Mouse (Mus musculus) adrenal gland, adult 8-10 months (tissue): Measurements from ENCODE around the gene B430306N03Rik. TPM values are rescaled to one million over a fixed set of nuclear protein-coding genes. Genes with fewer than 3 reads are reported as not detected.
"Not testable (repeated sequence)": the region's sequence is repeated elsewhere in the genome, so short reads cannot be mapped to it uniquely, and the experiment has no call there.

ENCODE experiments used
- DNase-seq: peaks from one replicate; pipeline ENCODE4 v3.0.0; 2022
- total RNA-seq, 4 experiments: library from RNA; stranded (reverse); gene quantifications; 2 replicates each; pipeline ENCODE4 v1.2.4; 2022

The B430306N03Rik gene
- total RNA-seq, result under 1 TPM; 0.35 to 0.65 (median 0.54) TPM

DNA sequence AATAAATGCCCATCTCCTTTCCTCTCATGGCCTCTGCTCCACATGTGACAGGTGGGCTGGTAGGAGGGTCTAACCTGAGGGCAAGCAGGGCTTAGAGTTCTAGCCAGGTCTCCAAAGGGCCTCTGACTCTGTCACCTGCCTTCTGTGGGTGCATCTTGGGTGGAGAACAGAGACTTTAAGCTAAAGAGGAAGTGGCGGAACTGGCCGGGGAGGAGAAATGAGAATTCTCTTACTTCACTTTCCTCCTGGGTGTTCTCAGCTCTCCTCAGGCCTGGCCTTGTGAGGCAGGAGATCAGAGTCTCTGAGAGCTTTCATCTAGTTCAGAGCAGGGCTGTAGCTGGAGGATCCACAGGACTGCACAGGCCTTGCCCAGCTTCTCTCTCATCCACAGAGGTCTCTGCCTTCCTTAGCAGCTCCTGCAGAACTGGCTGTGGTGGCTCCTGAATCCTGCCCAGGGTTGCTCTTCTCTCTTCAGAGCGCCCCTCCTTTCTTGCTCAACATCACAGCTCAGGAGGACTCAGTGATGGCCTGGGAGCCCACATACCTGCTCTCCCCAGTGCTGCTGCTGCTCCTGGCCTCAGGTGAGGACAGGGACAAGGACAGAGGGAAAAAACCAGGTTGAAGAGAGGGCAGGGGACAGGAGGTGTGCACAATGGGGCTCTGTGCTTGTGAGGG lies at the start of gene B430306N03Rik:
Gene B430306N03Rik (plus strand): TSS at position 237 of the 675 bp plus-strand sequence.
- not testable (repeated sequence) for DNase-seq

DNA sequence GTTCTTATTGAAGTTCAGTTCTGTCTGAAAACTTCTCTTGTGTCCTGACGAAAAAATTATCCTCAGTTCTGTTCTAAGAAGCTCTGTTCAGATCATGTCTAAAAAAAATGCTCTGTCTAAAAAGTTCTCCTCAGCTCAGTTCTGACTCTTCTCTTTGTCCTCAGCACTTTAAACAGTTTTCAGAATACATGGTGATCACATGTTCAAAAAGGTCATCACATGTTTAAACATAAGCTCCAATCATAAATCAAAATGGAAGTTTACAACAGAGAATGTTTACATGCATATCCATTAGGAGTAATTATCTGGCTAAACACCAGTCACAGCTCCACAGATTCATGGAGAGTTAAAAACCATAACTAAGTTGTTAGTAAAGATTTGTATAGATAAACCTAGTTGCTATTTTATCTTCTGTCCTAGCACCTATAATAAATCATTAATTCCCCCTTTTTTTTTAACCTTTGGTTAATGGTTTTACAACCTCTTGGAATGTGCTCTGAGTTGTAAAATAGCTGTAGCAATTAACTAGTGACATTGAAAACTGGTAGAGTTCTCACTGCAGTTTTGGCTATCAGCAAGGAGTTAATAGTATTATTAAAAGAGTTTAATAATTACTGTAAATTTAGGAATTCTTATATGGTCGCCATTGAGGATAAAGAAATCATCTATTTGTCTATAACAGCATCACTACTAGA lies 49.2 kb upstream of the B430306N03Rik start:
- DNase-seq, result no peak

DNA sequence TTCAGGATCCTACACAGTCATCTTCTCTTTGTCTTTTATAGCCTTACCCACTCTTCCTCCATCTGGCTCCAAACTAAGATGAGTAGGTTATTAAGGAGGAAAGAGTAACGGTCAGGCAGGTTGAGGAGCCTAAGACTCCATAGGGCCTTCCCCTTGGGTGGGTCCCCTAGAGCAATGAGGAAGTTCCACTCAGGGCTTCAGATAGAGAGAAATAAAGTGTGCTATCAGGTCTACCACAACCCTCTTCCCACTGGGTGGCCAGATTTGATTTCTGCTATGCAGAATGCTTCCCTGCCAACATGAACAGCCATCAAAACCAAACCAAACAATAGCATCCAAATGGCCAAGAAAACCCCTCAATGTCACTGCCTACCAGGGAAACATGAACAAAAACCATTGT lies 48.4 kb upstream of the B430306N03Rik start:
- DNase-seq, result no peak

DNA sequence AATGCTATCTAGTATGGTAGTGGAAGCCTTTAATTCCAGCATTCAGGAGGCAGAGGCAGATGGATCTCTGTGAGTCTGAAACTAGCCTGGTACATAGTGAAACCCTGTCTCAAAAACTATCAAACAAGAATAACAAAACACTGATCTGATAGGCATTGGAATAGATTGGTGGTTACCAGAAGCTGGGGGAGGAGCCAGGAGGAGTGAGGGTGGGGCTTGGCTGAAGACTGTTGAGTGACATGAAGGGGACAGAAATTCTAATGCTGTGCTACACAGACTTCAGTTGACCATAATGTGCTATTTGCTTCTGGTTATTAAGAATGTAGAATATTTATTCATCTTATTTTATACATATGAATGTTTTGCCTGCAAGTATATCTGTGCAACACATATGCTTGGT lies 47.7 kb upstream of the B430306N03Rik start:
- DNase-seq, result no peak

DNA sequence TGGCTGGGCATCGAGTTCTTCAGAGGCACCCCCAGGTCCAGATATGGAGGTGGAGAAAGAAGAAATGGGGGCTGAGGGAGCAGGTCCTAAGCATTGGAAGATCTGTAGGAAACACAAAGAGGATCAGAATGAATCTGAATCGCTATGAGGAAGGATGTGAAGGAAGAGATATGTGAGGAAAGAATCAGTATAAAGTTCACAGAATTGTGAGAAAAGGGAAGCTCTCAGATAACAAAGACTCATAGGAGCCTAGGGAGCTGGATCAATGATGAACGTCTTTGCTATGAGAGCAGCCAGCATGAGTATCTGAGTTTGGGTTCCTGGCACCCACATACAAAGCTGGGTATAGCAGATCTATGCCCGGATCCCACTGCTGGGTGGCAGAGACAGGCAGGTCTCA lies 46.1 kb upstream of the B430306N03Rik start:
- DNase-seq, result no peak

DNA sequence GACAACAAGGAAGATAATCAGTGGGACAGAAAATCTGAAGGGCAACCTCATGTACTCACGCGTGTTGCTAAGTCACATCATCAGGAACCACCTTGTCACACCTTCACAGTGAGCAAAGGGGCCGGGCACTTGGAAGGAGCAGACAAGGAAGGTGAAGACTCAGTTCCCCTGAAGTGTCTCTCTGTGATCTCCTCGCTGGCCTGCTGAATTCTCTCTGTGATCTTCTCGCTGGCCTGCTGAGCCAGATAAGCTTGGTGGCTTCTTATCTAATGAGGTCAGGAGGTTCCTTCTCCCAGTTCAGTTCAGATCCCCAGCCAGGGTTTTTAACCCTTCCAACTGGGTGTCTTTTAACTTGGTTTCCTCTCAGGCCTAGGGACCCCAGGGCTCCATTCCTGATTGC lies 43.8 kb upstream of the B430306N03Rik start:
- no peak for DNase-seq

DNA sequence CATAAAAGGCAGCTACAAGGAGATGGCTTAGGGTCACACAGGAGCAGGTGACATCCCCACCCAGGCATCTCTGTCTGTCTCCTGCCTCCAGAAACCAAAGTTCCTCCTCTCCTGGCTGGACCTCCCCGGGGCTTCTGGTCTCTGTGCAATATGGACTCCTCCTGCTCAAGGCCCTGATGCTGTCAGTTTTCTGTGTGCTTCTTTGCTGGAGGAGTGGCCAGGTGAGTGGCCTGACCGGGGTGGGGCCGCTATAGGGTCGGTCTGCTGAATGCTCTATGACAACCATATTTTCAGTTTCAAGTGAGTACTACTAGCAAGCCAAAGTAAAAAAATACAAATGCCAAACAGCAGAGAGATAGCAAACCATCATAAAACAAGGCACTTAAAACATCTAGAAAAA lies 43.3 kb upstream of the B430306N03Rik start:
- DNase-seq, result no peak

DNA sequence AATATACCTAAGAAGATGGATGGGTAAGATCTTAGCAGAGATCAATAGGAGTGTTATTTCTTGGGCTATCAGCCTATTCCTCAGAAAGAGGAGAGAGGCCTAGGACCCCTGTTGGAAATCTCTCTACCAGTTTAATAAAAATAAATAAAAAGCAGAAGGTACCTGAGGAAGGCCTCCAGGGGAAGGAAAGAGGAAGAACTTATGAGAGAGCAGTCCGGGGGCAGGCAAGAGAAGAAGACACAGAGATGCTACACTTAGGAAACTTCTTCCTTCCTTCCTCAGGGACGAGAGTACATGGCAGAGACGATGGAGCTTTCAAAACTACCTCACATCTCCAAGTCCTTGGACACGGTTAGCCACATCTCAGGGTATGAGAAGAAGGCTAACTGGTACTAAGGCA lies 41.8 kb upstream of the B430306N03Rik start:
- no peak for DNase-seq

DNA sequence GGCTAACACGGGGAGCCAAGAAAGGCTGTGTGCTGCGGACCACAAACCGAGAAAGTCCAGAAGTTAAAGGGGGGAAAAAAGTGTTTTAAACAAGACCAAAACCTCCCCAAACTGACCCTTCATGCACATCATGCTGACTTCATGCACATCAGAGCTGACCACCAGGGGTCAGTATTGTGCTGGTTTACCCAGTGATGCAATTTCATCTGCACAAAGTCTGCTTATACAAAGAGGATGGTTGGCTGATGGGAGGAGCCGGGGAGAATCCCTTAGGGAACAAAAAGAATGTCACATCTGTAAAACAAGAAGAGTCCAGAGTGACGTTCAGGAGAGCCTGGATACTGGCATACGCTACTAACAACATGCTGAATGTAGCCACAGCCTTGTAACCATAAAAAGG lies 41.1 kb upstream of the B430306N03Rik start:
- peak; percentile 30 for DNase-seq

DNA sequence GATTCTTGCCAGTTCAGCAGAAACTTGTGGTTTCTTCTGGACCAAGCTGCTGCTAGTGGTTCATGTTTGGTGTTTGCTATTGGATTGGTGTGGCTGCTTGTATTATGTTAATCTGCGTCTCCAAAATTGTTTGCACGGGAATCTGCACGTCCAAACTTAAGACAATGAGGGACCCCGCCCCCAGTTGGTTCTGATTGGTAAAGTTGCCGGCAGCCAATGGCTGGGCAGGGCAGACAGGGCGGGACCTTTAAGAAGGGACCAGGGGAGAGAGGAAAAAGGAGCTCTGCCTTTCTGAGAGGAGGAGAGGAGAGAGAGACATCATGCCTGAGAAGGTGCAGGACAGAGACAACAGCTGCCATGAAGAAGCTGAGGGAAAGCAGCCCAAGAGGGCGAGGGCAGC lies 40.2 kb upstream of the B430306N03Rik start:
- DNase-seq, result no peak

DNA sequence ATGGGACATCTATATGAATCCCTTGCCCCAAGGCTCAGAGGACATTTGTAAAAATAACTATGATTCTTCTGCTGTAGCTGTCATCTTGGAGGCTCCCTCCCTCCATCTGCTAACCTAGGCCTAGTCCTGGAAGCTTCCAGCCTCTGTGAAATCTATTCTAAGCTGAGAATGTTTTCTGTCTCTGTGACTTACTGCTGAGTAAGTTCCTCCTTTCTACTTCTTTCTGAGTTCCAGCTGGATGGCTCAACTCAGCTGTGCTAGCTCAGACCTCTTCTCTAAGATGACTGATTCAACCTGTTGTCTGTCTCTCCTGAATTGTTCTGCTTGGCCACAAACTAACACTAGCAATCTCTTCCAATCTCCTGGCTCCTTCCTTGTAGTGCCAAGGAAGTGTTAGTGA lies 37.6 kb upstream of the B430306N03Rik start:
- no peak for DNase-seq

DNA sequence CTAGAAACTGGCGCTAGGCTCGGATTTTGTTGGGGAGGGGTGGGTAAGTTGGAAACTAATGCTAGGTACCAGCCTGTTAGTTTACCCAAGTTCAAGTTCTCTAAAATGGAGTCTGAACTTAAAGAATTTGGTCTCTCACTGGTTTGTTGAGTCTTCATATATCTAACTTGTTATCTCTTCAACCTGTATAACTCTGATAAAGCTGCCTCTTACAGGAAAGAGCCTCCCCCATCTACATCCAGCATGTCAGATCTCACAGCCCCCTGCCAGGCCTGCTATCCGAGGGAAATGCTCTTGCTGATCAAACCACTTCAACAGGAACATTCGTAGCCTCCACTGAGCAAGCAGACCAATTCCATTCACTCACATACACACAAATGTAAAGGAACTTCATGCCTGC lies 36.9 kb upstream of the B430306N03Rik start:
- DNase-seq, result no peak

DNA sequence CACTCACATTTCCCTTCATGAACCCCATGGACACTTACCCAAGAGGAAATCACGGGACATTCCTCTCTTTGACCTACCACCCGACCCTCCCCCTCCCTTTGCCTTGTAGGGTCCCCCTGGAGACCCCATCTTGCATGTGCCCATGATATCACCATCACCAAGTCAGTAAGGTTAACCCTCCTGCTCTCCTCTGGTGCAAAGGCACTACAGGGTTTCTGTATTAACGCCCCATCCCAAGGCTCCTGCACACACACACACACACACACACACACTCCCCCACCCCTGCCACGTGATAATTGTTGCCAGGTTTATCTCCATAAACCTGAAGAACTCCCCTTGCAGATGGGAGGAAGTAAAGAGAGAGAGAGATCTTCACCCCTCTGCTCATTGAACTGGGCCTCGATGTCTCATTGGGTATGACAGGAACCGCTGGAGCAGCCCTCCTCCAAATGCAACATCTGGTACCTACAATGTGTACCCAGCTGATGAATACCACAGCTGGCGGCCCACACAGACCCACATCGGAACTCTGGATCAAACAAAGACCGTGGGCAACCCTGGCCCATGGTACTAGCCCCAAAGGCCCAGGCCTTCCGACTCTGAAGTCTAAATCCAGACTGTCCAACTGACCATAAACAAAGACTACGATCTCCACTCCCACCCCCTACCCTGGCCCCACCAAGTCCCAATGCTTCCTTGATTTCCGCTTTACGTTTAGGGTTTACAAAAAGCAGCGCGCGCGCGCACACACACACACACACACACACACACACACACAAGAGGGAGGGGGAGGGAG lies 34.8 kb upstream of the B430306N03Rik start:
- DNase-seq, result no peak

DNA sequence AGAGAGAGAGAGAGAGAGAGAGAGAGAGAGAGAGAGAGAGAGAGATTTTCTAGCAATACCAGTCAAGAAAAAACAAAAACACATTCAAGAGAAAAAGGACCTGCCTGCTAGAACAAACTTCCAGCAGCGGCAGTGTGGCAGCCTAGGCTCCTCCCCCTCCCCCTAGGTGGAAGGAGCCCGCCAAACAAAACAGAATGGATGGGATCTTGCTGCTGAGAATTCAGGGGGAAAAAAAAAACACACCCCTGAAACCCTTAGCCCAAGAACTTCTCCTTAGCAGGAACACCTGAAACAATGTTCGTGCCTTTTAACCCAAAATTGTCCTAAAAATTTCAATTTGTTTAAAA lies 34.2 kb upstream of the B430306N03Rik start:
- DNase-seq, result no peak

DNA sequence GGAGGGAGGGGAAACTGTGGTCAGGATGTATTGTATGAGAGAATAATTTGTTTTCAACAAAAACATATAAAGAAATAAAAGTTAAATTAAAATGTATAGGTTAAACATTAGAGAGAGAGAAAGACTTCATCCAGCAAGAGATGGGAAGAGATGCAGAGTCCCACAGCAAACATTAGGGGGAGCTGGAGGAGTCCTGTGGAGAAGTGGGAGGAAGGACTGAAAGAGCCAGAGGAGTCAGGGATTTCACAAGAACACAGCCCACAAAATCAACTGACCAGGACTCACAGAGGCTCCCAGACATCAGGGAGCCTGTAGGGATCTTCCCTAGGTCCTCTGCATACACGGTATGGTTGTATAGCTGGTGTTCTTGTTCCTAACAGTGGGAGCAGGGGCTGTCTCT lies 29.2 kb upstream of the B430306N03Rik start:
- DNase-seq, result no peak

DNA sequence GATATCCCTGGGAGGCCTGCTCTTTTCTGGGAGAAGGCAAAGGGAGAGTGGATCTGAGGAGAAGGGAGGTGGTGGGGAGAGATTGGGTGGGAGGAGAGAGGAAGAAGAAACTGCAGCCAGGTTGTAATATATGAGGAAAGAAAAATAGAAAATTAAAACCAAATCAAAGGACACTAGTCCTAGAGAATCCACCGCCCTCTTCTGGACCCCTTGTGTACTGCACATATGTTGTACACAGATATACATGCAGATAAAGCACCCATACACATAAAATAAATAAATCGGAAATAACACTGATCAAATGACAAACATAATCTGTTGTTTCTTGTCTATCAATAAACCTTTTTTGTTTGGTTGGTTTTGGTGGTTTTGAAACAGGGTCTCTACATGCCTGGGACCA lies 28.7 kb upstream of the B430306N03Rik start:
- no peak for DNase-seq

DNA sequence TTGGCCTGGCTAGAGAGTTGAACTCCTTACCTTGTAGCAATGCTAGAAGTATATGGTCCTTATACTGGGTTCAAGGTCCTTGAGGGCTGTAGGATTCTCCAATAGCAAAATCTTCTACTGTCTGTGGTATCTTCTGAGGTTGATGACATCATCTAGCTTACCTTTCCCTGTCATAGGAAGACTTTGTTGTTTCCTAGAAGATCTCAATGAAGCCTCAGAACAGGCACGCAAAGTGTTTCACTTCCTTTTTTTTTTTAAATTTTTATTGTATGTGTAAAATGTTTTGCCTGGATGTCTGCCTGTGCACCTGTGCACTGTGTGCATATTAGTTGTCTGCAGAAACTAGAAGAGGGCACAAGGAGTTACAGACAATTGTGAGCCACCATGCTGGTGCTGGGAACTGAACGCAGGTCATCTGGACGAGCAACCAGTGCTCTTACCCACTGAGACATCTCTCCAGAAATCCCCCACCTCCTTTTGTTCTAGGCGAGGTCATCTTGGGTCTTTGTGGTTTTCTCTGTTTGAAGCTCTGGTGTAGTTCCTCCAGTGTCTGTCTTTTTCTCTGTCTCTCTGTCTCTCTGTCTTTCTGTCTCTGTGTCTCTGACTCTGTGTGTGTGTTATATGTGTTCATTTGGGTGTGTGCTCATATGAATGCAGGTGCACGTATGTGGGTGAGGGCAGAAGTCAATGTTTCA lies 22.3 kb upstream of the B430306N03Rik start:
- no peak for DNase-seq

DNA sequence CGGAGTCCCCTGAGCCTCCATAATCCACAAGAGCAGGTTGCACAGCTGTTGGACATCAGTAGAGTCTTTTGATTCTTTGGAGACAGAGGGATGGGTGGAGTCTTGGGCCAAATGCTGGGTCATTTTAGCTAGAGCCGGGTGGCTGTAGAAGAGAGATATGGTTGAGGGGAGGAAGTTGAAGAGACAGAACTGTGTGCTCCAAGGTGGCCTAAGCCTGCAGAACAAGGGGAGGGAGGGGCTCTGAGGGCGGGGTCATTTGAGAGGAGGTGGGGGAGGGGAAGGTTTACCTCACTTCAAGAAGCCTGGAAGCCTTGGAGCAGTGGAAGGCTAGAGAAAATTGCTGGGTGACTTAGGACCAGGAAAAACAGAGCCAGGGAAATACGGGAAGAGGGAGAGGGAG lies 16.7 kb upstream of the B430306N03Rik start, which contains the start of gene Treml2:
Gene Treml2 (plus strand): TSS at position 296 of the 400 bp plus-strand sequence.
- DNase-seq, result no peak

DNA sequence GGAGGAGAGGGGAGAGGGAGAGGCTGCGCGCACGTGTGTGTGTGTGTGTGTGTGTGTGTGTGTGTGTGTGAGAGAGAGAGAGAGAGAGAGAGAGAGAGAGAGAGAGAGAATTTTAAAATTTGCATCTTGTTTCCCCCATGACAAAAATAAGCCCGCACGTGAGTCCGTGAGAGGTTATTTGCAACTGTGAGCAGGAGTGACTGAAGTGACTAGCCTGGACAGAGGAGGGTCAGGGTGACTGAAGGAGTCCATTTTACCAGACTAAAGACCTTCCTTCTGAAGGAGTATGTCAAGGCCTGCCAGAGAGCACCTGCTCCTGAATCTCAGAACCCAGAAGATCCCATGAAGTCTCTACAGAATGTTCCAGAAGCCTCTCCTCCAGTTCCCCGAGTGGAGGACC lies 16.2 kb upstream of the B430306N03Rik start:
- no peak for DNase-seq

DNA sequence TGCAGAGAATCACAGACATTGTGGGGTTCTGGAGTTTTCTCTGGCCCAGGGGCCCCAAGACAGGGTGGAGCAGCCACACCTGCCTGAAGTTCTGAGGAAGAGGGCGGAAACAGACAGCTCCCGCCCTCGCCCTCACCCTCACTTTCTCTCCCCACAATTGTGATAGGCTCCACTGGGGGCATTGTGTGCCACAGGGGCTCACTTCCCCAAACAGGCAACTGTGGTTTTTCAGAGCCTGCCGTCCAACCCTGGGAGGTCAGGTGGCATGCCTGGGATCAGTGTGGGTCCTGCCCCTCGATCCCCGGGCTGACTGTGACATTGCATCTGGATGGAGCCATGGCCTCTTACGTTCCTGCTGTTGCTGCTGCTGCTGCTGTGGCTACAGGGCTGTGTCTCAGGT lies 15.7 kb upstream of the B430306N03Rik start:
- DNase-seq, result no peak

DNA sequence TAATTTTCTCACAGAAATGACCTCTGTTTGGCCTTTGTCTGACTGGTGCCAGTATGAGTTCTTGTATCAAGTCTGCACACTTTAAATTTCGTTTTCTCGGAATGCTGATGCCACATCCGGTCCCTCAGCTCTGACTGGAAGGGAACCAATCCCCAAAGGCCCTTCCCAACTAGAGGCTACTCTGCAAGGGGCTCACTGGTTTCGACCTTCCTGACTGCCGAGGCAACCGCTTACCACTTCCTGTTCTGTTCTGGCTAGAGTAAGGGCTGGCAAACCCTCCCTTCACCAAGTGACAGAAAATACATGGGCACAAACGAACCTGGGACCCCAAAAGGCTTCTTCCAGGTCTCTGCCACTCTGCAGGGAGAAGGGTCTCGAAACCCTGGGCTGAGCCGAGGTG lies 15.1 kb upstream of the B430306N03Rik start:
- no peak for DNase-seq

DNA sequence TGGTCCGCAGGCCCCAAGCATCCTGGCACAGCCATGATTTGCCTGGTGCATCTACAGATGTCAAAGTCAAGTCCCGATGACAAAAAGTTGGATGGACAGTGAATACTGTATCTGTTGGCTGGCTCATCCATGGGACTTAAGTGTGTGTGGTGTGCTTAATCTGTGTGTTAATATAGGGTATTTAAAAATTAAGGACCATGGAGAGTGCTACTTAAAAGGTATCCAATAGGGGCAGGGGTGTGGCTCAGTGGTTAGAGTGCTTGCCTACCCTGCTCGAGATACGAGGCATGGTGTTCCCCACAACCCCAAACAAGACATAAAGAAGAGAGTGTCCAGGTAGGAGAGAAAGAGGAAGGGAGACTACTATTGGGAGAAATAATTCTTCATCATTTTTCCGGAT lies 14.1 kb upstream of the B430306N03Rik start:
- DNase-seq, result no peak

DNA sequence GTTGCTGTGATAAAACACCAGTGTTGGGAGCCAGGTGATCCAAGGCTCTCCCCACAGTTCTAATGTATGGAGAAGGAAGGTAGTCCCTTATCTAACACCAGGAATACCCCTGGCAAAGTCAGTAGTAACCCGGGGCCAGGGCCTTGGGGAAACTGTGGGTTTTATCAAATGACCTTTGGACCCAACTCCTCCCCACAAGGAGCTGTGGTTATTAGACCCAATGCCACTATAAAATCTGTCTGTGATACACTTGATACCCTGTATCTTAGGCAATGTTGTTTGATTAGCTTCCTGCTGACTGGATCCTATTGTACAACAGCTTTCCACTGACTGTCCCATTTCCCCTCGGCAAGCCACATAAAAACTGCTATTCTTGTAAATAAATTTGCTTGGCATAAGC lies 3.8 kb upstream of the B430306N03Rik start:
- DNase-seq, result no peak
